Mouse (Mus musculus): ENCODE data around the gene S100a1. TPM values are rescaled to one million over a fixed set of nuclear protein-coding genes. Genes with fewer than 3 reads are reported as not detected.
A peak's percentile ranks its signal among the peaks of the same experiment; 100 is the strongest.

The S100a1 gene
- total and polyA plus RNA-seq, 2 experiments from 2014 or later: 16.4 to 54.2 TPM

DNA sequence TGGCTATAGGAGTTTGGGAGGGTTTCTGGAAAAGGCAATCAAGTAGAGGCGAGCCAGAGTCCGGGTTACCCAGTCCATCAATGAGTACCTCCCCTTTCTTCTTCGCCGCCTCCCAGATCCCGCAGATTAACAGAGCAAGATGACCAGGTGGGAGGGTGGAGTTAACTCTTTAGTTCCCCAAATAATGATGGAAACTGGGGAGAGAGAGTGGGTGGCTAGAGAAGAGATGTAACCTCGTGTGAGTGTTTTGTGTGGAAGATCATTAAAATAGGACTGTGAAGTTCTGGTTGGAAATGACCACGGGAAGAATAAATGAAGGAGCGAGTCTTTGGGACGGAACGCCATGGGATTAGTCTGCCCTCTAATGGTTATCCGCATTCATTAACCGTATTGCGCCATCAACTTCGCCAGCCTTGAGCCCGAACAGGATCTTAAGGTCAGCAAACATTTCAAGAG lies 47.9 kb downstream of the S100a1 start:
- ATAC-seq (ENCODE audit: low FRiP score): peak; percentile 45; the same call in 1 of the 2 replicates
- 0 out of 2 replicates have a peak, but pooled peaks cover 4% of the 10 kb centered on the region for H3K4me1 ChIP-seq (ENCODE audit: insufficient read depth, low read length)
- no peaks in the 10 kb centered on the region for H3K9me3 ChIP-seq (ENCODE audit: low read length)
- H3K4me3 ChIP-seq (ENCODE audit: low read depth, low read length): peak overlapping the region; percentile 61
- peaks cover 32% of the 10 kb centered on the region for H3K27me3 ChIP-seq (ENCODE audit: insufficient read depth, low read length)
- H3K27ac ChIP-seq (ENCODE audit: low read depth, low read length): no peak overlapping the region
- no peaks in the 10 kb centered on the region for H3K36me3 ChIP-seq (ENCODE audit: insufficient read depth, low read length)
- peak; percentile 83 for DNase-seq (ENCODE audit: low spot score)
- peak overlapping the region; percentile 98 for H3K4me2 ChIP-seq (ENCODE audit: low read depth, low read length, poor library complexity, severe bottlenecking)
- 0 out of 2 replicates have a peak overlapping the region, but pooled peaks have one; percentile 37 for H3K9ac ChIP-seq (replicated peaks; ENCODE audit: low read length, poor library complexity, severe bottlenecking)
- TF ChIP-seq CTCF (IDR thresholded peaks at IDR 0.05): peak; percentile 87
- WGBS: under 1% methylated on average over 15 of the region's 15 CpGs

DNA sequence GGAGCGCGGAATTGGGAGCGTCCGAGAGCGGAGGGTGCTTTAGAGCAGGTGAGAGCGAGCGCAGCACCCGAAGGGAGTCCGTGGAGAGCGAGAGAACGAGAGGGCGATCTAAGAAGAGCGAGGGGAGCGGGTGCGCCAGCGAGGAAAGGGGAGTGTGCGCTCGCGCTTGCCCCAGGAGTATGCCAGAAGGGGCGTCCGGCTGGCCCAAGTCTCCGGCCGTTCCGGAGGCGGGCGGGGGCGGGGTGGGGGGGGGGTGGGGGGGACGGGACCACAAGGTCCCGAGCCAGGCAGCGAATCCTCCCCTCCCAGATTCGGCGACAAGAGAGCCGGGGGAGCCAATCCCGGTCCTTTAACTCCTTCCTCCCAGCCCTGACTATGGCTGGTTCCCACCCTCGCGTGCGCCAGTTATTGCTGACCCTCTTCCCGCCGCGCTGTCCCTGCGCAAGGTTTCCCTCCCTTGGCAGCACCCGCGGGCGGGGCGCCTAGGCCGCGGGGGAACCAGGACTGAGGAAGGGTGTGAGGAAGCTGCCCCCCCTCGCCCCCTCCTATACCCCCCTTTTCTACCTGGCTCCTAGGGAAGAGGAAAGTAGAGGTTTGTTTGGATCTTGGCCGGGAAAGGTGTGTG lies 48.4 kb downstream of the S100a1 start, which contains the start of gene Npr1:
Gene Npr1, minus strand, starts transcription at position 181 of the 625 bp plus-strand sequence.
- H3K9ac ChIP-seq (replicated peaks; ENCODE audit: low read length, poor library complexity, severe bottlenecking): peak within 1 kb of the TSS; percentile 37
- ATAC-seq (ENCODE audit: low FRiP score): peak; percentile 51; the same call in 1 of the 2 replicates
- peaks cover 32% of the 10 kb centered on the region for H3K27me3 ChIP-seq (ENCODE audit: insufficient read depth, low read length)
- under 1% methylated on average over 30 of the region's 49 CpGs for WGBS
- no peaks in the 10 kb centered on the region for H3K9me3 ChIP-seq (ENCODE audit: low read length)
- peak within 1 kb of the TSS; percentile 98 for H3K4me2 ChIP-seq (ENCODE audit: low read depth, low read length, poor library complexity, severe bottlenecking)
- 0 out of 2 replicates have a peak, but pooled peaks cover 4% of the 10 kb centered on the region for H3K4me1 ChIP-seq (ENCODE audit: insufficient read depth, low read length)
- DNase-seq (ENCODE audit: low spot score): no peak
- H3K4me3 ChIP-seq (ENCODE audit: low read depth, low read length): peak within 1 kb of the TSS; percentile 61
- no peaks in the 10 kb centered on the region for H3K36me3 ChIP-seq (ENCODE audit: insufficient read depth, low read length)
- TF ChIP-seq CTCF (IDR thresholded peaks at IDR 0.05): no peak
- no peak within 1 kb of the TSS for H3K27ac ChIP-seq (ENCODE audit: low read depth, low read length)

DNA sequence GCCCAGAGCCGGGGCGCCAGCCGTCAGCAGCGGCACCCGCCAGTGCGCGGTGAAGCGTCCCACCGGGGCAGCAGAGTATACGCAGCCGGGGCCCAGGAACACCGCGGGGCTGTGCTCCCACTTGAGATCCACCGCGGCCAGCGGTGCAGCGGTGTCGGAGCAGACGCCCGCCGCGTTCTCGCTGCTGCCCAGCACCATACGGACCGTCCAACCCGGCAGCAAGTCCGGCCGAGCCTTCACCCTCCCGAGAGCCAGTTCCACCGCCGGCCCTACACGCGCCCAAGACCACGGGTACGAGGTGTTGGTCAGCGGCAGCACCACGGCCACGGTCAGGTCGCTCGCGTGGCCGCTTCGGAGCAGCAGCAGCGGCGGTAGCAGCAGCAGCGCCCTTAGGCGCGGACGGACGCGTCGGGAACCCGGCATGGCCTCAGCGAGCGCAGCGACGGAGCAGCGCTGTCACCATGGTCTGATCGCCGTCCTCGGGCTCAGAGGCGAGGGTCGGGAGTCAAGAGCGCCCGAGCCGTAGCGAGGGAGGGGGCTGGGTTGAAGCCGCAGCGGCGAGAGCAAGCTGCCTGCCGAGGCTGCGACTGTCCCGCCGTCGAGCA lies 49.0 kb downstream of the S100a1 start:
- H3K36me3 ChIP-seq (ENCODE audit: insufficient read depth, low read length): no peaks in the 10 kb centered on the region
- no peaks in the 10 kb centered on the region for H3K9me3 ChIP-seq (ENCODE audit: low read length)
- peak overlapping the region; percentile 98 for H3K4me2 ChIP-seq (ENCODE audit: low read depth, low read length, poor library complexity, severe bottlenecking)
- H3K9ac ChIP-seq (replicated peaks; ENCODE audit: low read length, poor library complexity, severe bottlenecking): peak overlapping the region; percentile 37
- 0 out of 2 replicates have a peak, but pooled peaks cover 4% of the 10 kb centered on the region for H3K4me1 ChIP-seq (ENCODE audit: insufficient read depth, low read length)
- DNase-seq (ENCODE audit: low spot score): no peak
- TF ChIP-seq CTCF (IDR thresholded peaks at IDR 0.05): no peak
- peak; percentile 34; the same call in 1 of the 2 replicates for ATAC-seq (ENCODE audit: low FRiP score)
- peaks cover 32% of the 10 kb centered on the region for H3K27me3 ChIP-seq (ENCODE audit: insufficient read depth, low read length)
- no peak overlapping the region for H3K27ac ChIP-seq (ENCODE audit: low read depth, low read length)
- WGBS: under 1% methylated on average over 74 of the region's 75 CpGs
- peak overlapping the region; percentile 61 for H3K4me3 ChIP-seq (ENCODE audit: low read depth, low read length)

DNA sequence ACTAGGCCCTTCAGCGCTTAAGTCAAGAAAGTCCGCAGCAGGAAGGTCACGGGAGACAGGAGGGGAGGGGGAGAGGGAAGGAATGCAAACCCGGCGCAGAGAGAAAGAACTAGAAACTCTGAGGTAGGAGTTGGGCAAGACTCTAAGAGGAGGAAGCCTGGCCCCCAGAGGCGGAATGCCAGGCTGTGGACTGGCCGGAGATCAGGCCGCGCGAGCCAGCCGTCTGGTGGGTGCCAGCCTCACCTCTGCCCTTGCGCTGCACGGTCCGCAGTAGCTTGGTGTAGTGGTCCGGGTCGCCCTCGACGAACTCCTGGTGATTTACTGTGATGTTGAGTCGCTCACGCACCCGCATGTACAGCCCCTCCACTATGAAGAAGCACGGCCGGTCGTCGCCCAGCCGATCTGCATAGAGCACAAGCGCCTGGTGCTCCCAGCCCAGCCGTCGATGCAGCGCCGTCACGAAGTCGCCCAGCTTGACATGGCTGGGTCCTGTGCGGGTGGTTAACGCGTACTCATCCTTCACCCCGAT lies 49.6 kb downstream of the S100a1 start:
- peak overlapping the region; percentile 98 for H3K4me2 ChIP-seq (ENCODE audit: low read depth, low read length, poor library complexity, severe bottlenecking)
- no peak overlapping the region for H3K27ac ChIP-seq (ENCODE audit: low read depth, low read length)
- H3K9me3 ChIP-seq (ENCODE audit: low read length): no peaks in the 10 kb centered on the region
- WGBS: 8% methylated on average over 36 of the region's 37 CpGs
- 0 out of 2 replicates have a peak overlapping the region, but pooled peaks have one; percentile 37 for H3K9ac ChIP-seq (replicated peaks; ENCODE audit: low read length, poor library complexity, severe bottlenecking)
- no peaks in the 10 kb centered on the region for H3K36me3 ChIP-seq (ENCODE audit: insufficient read depth, low read length)
- ATAC-seq (ENCODE audit: low FRiP score) (no peak; the same call in 1 of the 2 replicates), DNase-seq (ENCODE audit: low spot score) (no peak)
- H3K4me1 ChIP-seq (ENCODE audit: insufficient read depth, low read length): 0 out of 2 replicates have a peak, but pooled peaks cover 4% of the 10 kb centered on the region
- no peak for TF ChIP-seq CTCF (IDR thresholded peaks at IDR 0.05)
- peaks cover 32% of the 10 kb centered on the region for H3K27me3 ChIP-seq (ENCODE audit: insufficient read depth, low read length)
- H3K4me3 ChIP-seq (ENCODE audit: low read depth, low read length): peak overlapping the region; percentile 61

DNA sequence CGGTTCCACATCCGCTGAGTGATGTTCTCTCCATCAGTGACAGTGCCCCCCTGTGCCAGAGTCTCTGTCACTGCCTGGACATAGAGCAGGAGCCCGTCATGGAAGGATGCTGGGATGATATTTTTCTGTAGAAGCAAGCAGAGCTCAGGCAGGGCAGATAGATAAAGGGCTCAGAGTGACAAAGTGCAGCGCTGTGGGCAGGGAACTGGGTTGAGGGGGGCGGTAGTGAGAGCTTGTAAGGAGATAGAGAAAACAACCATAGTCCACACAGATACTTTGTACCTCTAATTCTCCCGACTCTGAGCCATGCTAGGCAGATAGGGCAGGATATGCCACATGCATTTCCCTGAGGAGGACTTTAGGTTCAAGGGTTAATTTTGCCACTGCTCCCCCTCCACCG lies 51.6 kb downstream of the S100a1 start:
- Histone ChIP-seq H3K9me3 (ENCODE audit: low read length) (no peaks in the 10 kb centered on the region), H3K4me2 (ENCODE audit: low read depth, low read length, poor library complexity, severe bottlenecking) (no peak overlapping the region), H3K27me3 (ENCODE audit: insufficient read depth, low read length) (peaks cover 32% of the 10 kb centered on the region), H3K4me1 (ENCODE audit: insufficient read depth, low read length) (0 out of 2 replicates have a peak, but pooled peaks cover 4% of the 10 kb centered on the region), H3K36me3 (ENCODE audit: insufficient read depth, low read length) (no peaks in the 10 kb centered on the region), H3K4me3 (ENCODE audit: low read depth, low read length) (no peak overlapping the region), H3K9ac (replicated peaks; ENCODE audit: low read length, poor library complexity, severe bottlenecking) (no peak overlapping the region), H3K27ac (ENCODE audit: low read depth, low read length) (no peak overlapping the region)
- no peak for DNase-seq (ENCODE audit: low spot score)
- no peak for TF ChIP-seq CTCF (IDR thresholded peaks at IDR 0.05)
- ATAC-seq (ENCODE audit: low FRiP score): no peak
- WGBS: 39% methylated on average over 7 of the region's 7 CpGs

Data from midbrain, postnatal 0 days (tissue).